Mouse (Mus musculus) limb, embryonic 12.5 days (tissue): Measurements from ENCODE around the gene Ropn1l. TPM values are rescaled to one million over a fixed set of nuclear protein-coding genes. Genes with fewer than 3 reads are reported as not detected.

Experiments used
- ATAC-seq: fragments of 200-750 bp; cut with Nextera tagmentation; 2 replicates; pipeline ENCODE4 v1.8.0; 2017; ENCODE audit warnings: low read depth, moderate TSS enrichment; ENCODE audit not compliant: insufficient number of reproducible peaks, insufficient read depth, low FRiP score, low TSS enrichment
- H3K27ac ChIP-seq: fragments of 300-500 bp; sonication (generic); 2 replicates; pipeline ENCODE4 v1.5.1; 2016; ENCODE audit warnings: mild to moderate bottlenecking, moderate library complexity
- H3K27me3 ChIP-seq: fragments of 300-500 bp; sonication (generic); 2 replicates; pipeline ENCODE4 v1.6.1; 2016; ENCODE audit warnings: mild to moderate bottlenecking, moderate library complexity
- H3K36me3 ChIP-seq: fragments of 300-500 bp; sonication (generic); 2 replicates; pipeline ENCODE4 v1.6.1; 2016; ENCODE audit warnings: mild to moderate bottlenecking, moderate library complexity
- H3K4me1 ChIP-seq: fragments of 300-500 bp; sonication (generic); replicated peaks from 2 replicates; pipeline ENCODE4 v1.6.1; 2016
- H3K4me2 ChIP-seq: fragments of 300-500 bp; sonication (generic); 2 replicates; pipeline ENCODE4 v1.6.1; 2016; ENCODE audit warnings: mild to moderate bottlenecking, moderate library complexity
- H3K4me3 ChIP-seq: fragments of 300-500 bp; sonication (generic); replicated peaks from 2 replicates; pipeline ENCODE4 v1.5.1; 2016; ENCODE audit warnings: mild to moderate bottlenecking
- H3K9ac ChIP-seq: fragments of 300-500 bp; sonication (generic); replicated peaks from 2 replicates; pipeline ENCODE4 v1.6.1; 2016; ENCODE audit warnings: mild to moderate bottlenecking, moderate library complexity
- H3K9me3 ChIP-seq: fragments of 300-500 bp; sonication (generic); 2 replicates; pipeline ENCODE4 v1.6.1; 2016; ENCODE audit warnings: mild to moderate bottlenecking, moderate library complexity
- WGBS: fragments of 180-500 bp; shearing (Covaris S2); methylation state at CpG from one replicate; pipeline ENCODE4 v1.1.7; 2016; 5-methylcytosine and 5-hydroxymethylcytosine counted together
- polyA plus RNA-seq: library from polyadenylated mRNA; unstranded; fragments of >200 nt; fragmentation: Nextera tagmentation; extraction: Ambion mirVana; gene quantifications from 2 replicates; pipeline ENCODE4 v1.2.1, GENCODE M21; 2016

Ropn1l gene
- polyA plus RNA-seq, 1 experiment from 2014 or later = 2.3 TPM

DNA sequence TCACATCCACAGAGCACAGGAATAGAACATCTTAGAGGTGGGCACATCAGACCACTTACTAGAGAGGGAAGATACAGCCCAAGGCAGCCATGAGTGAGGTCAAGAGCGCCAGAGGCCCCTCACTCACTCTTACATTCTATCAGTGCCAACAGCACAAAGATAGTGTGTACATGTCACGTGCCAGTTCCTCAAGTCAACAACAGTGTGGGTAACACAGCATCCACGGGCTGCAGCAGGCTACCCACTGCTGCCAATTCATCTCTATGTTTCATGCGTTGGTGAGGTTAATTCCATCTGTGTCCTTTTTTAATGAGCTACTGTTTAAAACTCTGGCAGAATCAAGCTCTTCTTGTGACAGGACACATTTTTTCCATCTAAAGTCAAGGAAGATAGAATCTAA is 10.8 kb downstream of the Ropn1l start:
- no peak for ATAC-seq
- Histone ChIP-seq H3K27me3 (no peaks in the 10 kb centered on the region), H3K9ac (no peak overlapping the region), H3K27ac (no peak overlapping the region), H3K4me2 (no peak overlapping the region), H3K4me3 (no peak overlapping the region), H3K4me1 (no peaks in the 10 kb centered on the region), H3K9me3 (no peaks in the 10 kb centered on the region), H3K36me3 (no peaks in the 10 kb centered on the region)
- 90% methylated on average over 4 of the region's 4 CpGs for WGBS

DNA sequence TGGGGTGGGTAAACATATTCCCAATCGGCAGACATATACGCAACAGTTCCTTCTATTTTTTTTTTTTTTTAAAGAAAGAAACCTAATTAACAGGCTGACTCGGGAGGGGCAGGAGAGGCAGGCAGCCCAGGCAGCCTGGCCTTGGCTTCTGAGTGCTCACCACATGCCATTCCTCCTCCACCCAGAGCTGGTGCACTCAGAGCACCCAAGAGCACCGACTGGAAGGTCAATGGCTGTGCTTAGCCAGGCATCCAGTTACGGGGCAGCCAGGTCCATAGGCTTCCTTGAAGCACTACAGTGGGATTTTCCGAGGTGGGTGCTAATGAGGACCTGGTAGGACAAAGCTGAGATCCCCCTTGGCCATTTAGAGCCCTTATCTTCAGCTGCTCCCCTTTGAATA is 11.5 kb downstream of the Ropn1l start:
- Histone ChIP-seq H3K9me3 (no peaks in the 10 kb centered on the region), H3K4me1 (no peaks in the 10 kb centered on the region), H3K36me3 (no peaks in the 10 kb centered on the region), H3K27me3 (no peaks in the 10 kb centered on the region), H3K4me3 (no peak overlapping the region), H3K4me2 (no peak overlapping the region), H3K27ac (no peak overlapping the region), H3K9ac (no peak overlapping the region)
- 67% methylated on average over 6 of the region's 6 CpGs for WGBS
- ATAC-seq = no peak

DNA sequence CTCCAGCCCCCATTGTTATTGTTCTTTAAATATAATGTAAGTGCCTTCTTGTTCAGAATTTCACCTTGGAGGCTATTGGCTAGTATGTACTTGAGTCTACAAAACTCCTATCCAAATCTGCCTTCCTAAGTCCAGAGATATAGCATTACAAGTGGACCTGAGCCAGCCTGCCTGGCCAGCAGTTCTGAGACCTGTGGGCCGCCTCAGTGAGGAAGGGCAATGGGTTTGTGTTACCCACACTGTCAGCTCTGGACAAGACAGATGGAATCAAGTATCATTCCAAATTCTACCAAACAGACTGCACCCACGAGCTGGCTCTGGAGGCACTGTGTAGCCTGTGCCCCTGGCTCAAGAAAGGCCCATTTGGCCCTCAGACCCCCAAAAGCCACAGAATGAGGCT is 16.7 kb downstream of the Ropn1l start:
- no peak for ATAC-seq
- WGBS = 81% methylated on average over 2 of the region's 2 CpGs
- Histone ChIP-seq H3K9me3 (no peaks in the 10 kb centered on the region), H3K27ac (no peak overlapping the region), H3K4me1 (no peaks in the 10 kb centered on the region), H3K36me3 (no peaks in the 10 kb centered on the region), H3K27me3 (no peaks in the 10 kb centered on the region), H3K4me3 (no peak overlapping the region), H3K4me2 (no peak overlapping the region), H3K9ac (no peak overlapping the region)

DNA sequence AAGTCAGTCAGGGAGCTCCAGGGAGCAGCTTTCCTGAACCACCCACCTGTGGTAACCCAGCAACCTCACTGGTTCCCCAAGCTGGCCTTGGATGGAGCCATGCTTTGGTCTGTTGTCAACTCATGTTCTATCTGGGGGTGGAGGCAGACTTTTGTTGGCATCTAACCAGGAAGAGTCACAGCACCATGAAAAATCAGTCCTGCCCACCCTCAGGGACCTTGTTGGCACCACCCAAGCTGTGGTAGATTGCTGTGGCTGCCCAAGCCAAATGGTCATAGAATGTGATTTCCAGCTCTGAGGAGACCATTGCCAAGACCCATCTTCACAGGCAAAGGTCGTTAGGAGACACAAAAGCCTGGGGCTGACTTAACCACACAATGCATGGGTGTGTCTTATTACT is 17.5 kb downstream of the Ropn1l start:
- WGBS = 45% methylated on average over 1 of the region's 1 CpGs
- Histone ChIP-seq H3K27me3 (no peaks in the 10 kb centered on the region), H3K27ac (no peak overlapping the region), H3K4me3 (no peak overlapping the region), H3K4me2 (no peak overlapping the region), H3K36me3 (no peaks in the 10 kb centered on the region), H3K4me1 (no peaks in the 10 kb centered on the region), H3K9ac (no peak overlapping the region), H3K9me3 (no peaks in the 10 kb centered on the region)
- ATAC-seq = no peak

DNA sequence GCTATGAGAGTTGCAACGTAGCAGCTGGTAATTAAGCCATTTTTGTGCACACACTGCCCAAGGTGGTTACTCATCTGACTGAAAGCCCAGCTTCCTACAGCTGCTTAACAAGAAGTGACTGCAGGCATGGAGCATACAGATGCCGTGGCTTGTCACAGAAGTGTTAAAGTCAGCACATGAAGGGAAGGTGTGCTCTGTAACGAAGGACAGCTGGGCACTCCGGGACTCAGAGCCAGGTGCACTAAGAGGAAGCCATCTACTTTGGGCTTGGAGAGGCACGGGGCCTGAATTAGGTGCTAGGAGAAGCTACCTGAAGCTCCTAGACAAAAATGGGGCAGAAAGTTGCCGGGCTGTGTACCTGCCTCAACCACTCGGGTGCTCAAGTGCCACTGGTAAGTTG is 19.8 kb downstream of the Ropn1l start:
- H3K36me3 ChIP-seq = no peaks in the 10 kb centered on the region
- no peak for ATAC-seq
- H3K9ac ChIP-seq = no peak overlapping the region
- H3K4me1 ChIP-seq = no peaks in the 10 kb centered on the region
- no peak overlapping the region for H3K4me3 ChIP-seq
- H3K4me2 ChIP-seq = no peak overlapping the region
- 62% methylated on average over 7 of the region's 7 CpGs for WGBS
- H3K27me3 ChIP-seq = no peaks in the 10 kb centered on the region
- H3K9me3 ChIP-seq = no peaks in the 10 kb centered on the region
- H3K27ac ChIP-seq = no peak overlapping the region

DNA sequence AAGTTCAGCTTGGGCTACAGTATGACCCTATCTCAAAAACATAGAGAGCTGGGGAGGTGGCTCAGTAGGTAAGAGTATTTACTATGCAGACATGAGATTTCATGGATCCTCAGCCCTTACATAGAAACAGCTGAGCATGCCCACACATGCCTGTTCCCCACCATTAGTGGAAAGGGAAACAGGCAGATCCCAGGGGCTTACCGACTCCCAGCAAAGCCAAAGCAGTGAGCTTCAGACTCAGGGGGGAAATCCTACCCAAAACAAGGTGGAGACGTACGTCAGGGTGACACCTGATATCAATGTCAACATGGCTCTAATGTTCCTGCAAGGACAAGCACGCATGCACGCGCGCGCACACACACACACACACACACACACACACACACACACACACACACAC is 21.7 kb downstream of the Ropn1l start:
- Histone ChIP-seq H3K4me2 (no peak overlapping the region), H3K36me3 (no peaks in the 10 kb centered on the region), H3K4me1 (no peaks in the 10 kb centered on the region), H3K9ac (no peak overlapping the region), H3K27ac (no peak overlapping the region), H3K27me3 (no peaks in the 10 kb centered on the region), H3K9me3 (no peaks in the 10 kb centered on the region), H3K4me3 (no peak overlapping the region)
- ATAC-seq = no peak
- WGBS = 76% methylated on average over 8 of the region's 8 CpGs

DNA sequence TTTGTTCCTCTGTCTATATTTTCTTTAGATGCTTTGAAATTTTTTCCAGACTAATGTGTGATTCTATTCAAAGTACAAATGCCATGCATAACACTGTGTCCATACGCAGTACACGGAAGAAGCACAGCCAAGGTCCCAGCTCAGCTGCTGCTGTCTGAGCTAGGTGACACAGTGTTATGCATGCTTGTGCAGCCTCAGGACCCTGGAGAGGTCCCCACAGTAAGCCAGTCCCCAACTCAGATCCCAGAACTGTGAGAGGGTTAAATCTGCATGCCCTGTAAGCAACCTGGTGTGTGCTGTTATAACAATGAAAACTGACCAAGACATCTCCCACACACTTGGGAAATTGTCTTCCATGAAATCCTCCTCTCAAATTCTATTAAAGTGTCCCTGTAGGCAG is 23.5 kb downstream of the Ropn1l start:
- 73% methylated on average over 2 of the region's 2 CpGs for WGBS
- H3K4me1 ChIP-seq = no peaks in the 10 kb centered on the region
- no peaks in the 10 kb centered on the region for H3K27me3 ChIP-seq

DNA sequence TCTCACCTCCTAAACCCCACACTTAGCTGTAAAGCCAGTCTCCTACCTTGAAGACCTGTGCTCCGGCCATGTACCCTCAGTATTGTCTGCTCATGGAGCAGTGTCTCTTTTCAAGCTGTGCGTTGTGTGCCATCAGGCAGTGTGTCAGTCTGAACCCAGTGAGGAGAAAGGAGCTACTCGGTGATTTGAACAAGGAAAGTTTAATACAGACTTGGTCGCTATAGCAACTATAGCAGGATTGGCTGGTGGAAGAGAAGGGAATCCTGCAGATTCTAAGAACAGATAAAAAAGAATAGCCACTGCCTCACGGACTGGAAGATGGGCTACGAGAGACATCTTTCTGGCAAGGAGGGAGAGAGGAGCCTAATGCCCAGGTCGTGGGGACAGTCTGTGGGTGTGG is 24.1 kb downstream of the Ropn1l start:
- Histone ChIP-seq H3K4me2 (no peak overlapping the region), H3K4me3 (no peak overlapping the region), H3K36me3 (no peaks in the 10 kb centered on the region), H3K9me3 (no peaks in the 10 kb centered on the region), H3K27ac (no peak overlapping the region), H3K9ac (no peak overlapping the region), H3K4me1 (no peaks in the 10 kb centered on the region), H3K27me3 (no peaks in the 10 kb centered on the region)
- WGBS = 79% methylated on average over 7 of the region's 7 CpGs
- ATAC-seq = no peak

More for the DNA sequence above, 23.5 kb downstream of the Ropn1l start:
- H3K36me3 ChIP-seq = no peaks in the 10 kb centered on the region
- no peak overlapping the region for H3K9ac ChIP-seq
- no peak overlapping the region for H3K4me2 ChIP-seq
- no peak overlapping the region for H3K27ac ChIP-seq
- no peaks in the 10 kb centered on the region for H3K9me3 ChIP-seq
- no peak for ATAC-seq
- H3K4me3 ChIP-seq = no peak overlapping the region

DNA sequence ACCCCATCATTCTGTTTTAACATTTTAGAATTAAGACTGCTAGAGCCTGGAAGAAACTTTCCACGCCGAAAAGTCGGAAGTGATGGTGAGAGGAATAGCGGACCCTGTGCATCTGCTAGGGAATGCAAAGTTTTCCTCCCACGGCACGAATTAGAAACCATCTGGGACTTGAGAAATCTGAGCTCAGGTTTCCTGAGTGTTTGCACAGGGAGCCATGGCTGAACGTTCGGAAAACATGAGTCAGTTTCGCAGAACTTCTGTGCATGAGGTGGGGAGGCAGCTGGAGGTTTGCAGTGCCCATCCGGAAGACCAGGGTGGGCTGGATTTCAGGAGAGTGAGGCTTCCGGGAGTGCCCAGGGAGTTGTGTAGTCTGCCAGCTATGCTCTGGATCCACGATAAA is 25.0 kb downstream of the Ropn1l start:
- no peak overlapping the region for H3K9ac ChIP-seq
- no peaks in the 10 kb centered on the region; the same call in 1 of the 2 replicates for H3K4me1 ChIP-seq
- no peaks in the 10 kb centered on the region for H3K27me3 ChIP-seq
- H3K9me3 ChIP-seq = no peaks in the 10 kb centered on the region
- H3K4me3 ChIP-seq = no peak overlapping the region
- no peak overlapping the region for H3K4me2 ChIP-seq
- no peak overlapping the region for H3K27ac ChIP-seq
- WGBS = 69% methylated on average over 12 of the region's 12 CpGs
- H3K36me3 ChIP-seq = no peaks in the 10 kb centered on the region
- ATAC-seq = no peak

DNA sequence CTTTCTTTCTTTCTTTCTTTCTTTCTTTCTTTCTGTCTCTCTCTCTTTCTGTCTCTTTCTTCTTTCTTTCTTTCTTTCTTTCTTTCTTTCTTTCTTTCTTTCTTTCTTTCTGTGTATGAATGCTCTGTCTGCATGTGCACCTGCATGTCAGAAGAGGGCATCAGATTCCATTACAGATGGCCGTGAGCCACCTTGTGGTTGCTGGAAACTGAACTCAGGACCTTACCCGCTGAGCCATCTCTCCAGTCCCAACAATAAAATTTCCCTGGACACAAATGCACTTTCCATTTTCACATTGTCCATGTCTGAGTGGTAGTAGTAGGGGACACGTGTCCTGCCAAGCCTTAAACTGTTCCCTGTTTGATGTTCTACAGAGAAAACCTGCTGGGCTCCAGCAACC is 26.1 kb downstream of the Ropn1l start:
- Histone ChIP-seq H3K36me3 (no peaks in the 10 kb centered on the region), H3K9ac (no peak overlapping the region), H3K4me3 (no peak overlapping the region), H3K27me3 (no peaks in the 10 kb centered on the region), H3K4me1 (no peaks in the 10 kb centered on the region; the same call in 1 of the 2 replicates), H3K9me3 (no peaks in the 10 kb centered on the region), H3K4me2 (no peak overlapping the region), H3K27ac (no peak overlapping the region)
- ATAC-seq = no peak
- WGBS = 58% methylated on average over 3 of the region's 3 CpGs

DNA sequence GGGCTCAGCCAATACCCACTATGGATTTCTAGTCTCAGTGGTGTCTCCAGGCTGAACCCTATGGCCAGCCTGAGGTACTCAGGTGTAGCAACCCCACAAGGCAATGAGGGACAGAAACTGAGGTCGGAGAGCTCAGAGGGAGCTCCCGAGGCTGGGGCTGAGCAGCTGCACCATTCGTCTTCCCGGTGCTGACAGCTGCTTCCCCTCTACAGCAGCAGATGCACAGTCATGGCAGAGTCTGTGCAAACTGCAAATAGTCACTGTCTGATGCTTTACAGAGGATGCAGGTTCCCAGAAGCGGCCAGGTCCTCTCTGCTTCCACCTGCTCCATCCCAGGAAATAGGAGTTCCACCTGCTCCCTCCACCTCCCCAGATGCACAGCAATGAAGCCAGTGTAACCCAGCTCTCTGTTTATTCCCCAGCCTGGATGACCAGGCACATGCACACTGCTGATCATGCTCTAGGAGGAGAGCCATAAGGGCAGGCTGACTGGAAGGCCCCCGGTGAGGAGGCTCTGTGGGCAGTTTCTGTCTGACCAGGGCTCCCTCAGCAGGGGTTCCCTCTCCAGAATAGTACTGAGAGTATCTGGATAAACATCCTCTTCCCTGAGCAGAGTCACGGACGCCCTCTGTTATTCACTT is 27.4 kb downstream of the Ropn1l start:
- Histone ChIP-seq H3K9me3 (no peaks in the 10 kb centered on the region), H3K27me3 (no peaks in the 10 kb centered on the region), H3K4me2 (no peak overlapping the region), H3K4me3 (no peak overlapping the region), H3K9ac (no peak overlapping the region), H3K27ac (no peak overlapping the region), H3K36me3 (no peaks in the 10 kb centered on the region), H3K4me1 (no peaks in the 10 kb centered on the region; the same call in 1 of the 2 replicates)
- no peak for ATAC-seq
- 53% methylated on average over 8 of the region's 8 CpGs for WGBS

DNA sequence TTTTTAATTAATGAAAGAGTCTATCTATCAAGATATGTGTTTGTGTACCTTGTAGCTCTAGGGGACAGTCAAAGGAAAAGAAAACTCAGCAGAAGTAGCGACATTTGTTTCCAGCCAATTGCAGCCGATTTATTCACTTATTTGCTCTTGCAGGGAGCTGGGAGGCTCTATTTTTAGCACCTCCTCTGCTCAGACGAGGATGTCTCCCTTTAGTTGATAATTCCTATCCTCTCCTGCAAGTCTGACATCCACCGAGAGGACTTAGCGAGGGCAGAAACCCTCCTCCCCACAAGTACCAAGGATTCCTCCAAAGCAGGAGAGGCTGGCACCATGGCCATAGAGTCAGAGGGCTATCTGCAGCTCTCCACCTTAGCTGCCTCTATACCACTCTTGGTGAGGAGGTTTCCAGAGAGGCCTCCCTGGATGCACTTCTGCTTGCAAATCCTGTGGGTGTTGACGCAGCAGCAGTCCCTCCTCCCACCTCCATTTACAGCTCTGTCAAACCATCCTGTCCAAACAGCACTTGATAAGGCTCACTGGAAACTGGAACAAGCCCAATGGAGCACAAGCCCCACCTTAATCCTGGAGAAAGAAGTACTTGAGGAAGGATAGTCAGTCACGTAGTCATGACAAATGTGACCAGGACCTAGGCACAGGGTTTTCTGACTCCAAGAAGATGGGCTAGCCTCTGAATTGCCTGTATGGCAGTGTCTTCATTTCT is 30.7 kb downstream of the Ropn1l start:
- peaks cover 4% of the 10 kb centered on the region; the same call in 1 of the 2 replicates for H3K4me1 ChIP-seq
- WGBS = 61% methylated on average over 7 of the region's 7 CpGs
- H3K9me3 ChIP-seq = no peaks in the 10 kb centered on the region
- H3K4me2 ChIP-seq = no peak overlapping the region
- H3K36me3 ChIP-seq = no peaks in the 10 kb centered on the region
- H3K4me3 ChIP-seq = no peak overlapping the region
- peaks cover 5% of the 10 kb centered on the region; the same call in 1 of the 2 replicates for H3K27me3 ChIP-seq
- ATAC-seq = no peak
- no peak overlapping the region for H3K9ac ChIP-seq
- no peak overlapping the region for H3K27ac ChIP-seq
